11 mouse cellular contexts compared by ENCODE assay signal in genomic region chr4:85486316-85486946, GRCm38 (mm10). TPM values are rescaled to one million over a fixed set of nuclear protein-coding genes. Genes with fewer than 3 reads are reported as not detected.
DNase-seq lines count a peak whose midpoint lies in the region; ATAC-seq lines count a peak whose summit lies in the region.
"Had no signal": no experiment of that assay in that cellular context is flagged by ENCODE, and none has a peak within 500 bp of the region (broad histone marks: within the 10 kb centered on the region; RNA-seq: fewer than 3 reads in every experiment).

No protein-coding gene starts in this region.

- peak; percentile 83 for ATAC-seq in frontal cortex, adult (ENCODE audit: low TSS enrichment)

- DNase-seq in frontal cortex, postnatal 25 days (ENCODE audit: low spot score in 2 of 2): no peak
- DNase-seq in frontal cortex, postnatal 10 days (ENCODE audit: low spot score in 2 of 2): peak; percentile 13 to 20
- DNase-seq in layer of hippocampus, postnatal 14 days (ENCODE audit: low spot score in 2 of 2): peak; percentile 37 to 64
- peak; percentile 8 for DNase-seq in right cerebral cortex, postnatal 14 days
- DNase-seq in lung, postnatal 25 days (ENCODE audit: low spot score): no peak
- no peak for DNase-seq in heart, adult 18-20 months
- DNase-seq in gastrocnemius, postnatal 25 days: no peak
- DNase-seq: adrenal gland, postnatal 14 days; kidney, adult 18-20 months; thymus, postnatal 4 days had no signal

RNA-seq across cellular contexts. Expression of gene Adamtsl1, which starts 27.5 kb away (rescaled TPM):
- 10 to 100 TPM in 1 of 2 experiments, 1 to 10 TPM in 1; 9.6 to 13.2 TPM for total RNA-seq in layer of hippocampus, postnatal 14 days (2021)
- total RNA-seq in heart, adult 18-20 months (2021): 1 to 10 TPM; 1.1 to 2.9 TPM
- 1 to 10 TPM; 6.0 to 9.7 TPM for total RNA-seq in gastrocnemius, postnatal 25 days (2021)

Comparison
In these comparisons a context has a peak if more than half of its experiments do, and no peak if none do; other contexts are left out.
1. DNase-seq: peak in frontal cortex, postnatal 10 days (2 of 2), layer of hippocampus, postnatal 14 days (2 of 2) and right cerebral cortex, postnatal 14 days (single experiment); none in frontal cortex, postnatal 25 days (0 of 2), lung, postnatal 25 days (single experiment), heart, adult 18-20 months (0 of 2) and gastrocnemius, postnatal 25 days (single experiment).